Mouse (Mus musculus) spleen, adult 18-20 months (tissue): ENCODE measurements around the gene Sgf29.

ENCODE experiments used
- DNase-seq, 2 experiments: peaks; one replicate each; pipeline ENCODE4 v3.0.0; 2022; ENCODE audit warnings: mixed read lengths in 2 of 2

The Sgf29 gene

GRCm38 (mm10) chr7:126649231-126650051 is at the start of gene Sgf29:
Sgf29 (plus strand) TSS chr7:126649309.
- DNase-seq, result peak; percentile 88 to 95

- no peak for DNase-seq
Observed at GRCm38 (mm10) chr7:126601896-126602295, 47.2 kb upstream of the Sgf29 start.

- DNase-seq, result no peak
Observed at GRCm38 (mm10) chr7:126602650-126603049, 46.5 kb upstream of the Sgf29 start.

GRCm38 (mm10) chr7:126606611-126607010 is 42.5 kb upstream of the Sgf29 start:
- DNase-seq, result no peak

GRCm38 (mm10) chr7:126607064-126607463 is 42.0 kb upstream of the Sgf29 start:
- DNase-seq, result no peak

- no peak for DNase-seq
Observed at GRCm38 (mm10) chr7:126607796-126608195, 41.3 kb upstream of the Sgf29 start.

GRCm38 (mm10) chr7:126612736-126613135 is 36.4 kb upstream of the Sgf29 start:
- DNase-seq, result no peak

- no peak for DNase-seq
Observed at GRCm38 (mm10) chr7:126616707-126617106, 32.4 kb upstream of the Sgf29 start.

GRCm38 (mm10) chr7:126619559-126620275 is 29.4 kb upstream of the Sgf29 start:
- no peak for DNase-seq

- DNase-seq, result no peak
Observed at GRCm38 (mm10) chr7:126621452-126622359, 27.4 kb upstream of the Sgf29 start.

- no peak for DNase-seq
Observed at GRCm38 (mm10) chr7:126623381-126623780, 25.7 kb upstream of the Sgf29 start.

- DNase-seq, result no peak
Observed at GRCm38 (mm10) chr7:126624774-126625173, 24.3 kb upstream of the Sgf29 start.

- peak in 1 of 2 experiments; percentile 16 for DNase-seq
Observed at GRCm38 (mm10) chr7:126625369-126625768, 23.7 kb upstream of the Sgf29 start.

- no peak for DNase-seq
Observed at GRCm38 (mm10) chr7:126625807-126626600, 23.1 kb upstream of the Sgf29 start.

- DNase-seq, result no peak
Observed at GRCm38 (mm10) chr7:126628111-126628510, 21.0 kb upstream of the Sgf29 start.

- DNase-seq, result no peak
Observed at GRCm38 (mm10) chr7:126629915-126630314, 19.2 kb upstream of the Sgf29 start.

- no peak for DNase-seq
Observed at GRCm38 (mm10) chr7:126630824-126631518, 18.1 kb upstream of the Sgf29 start, which contains the start of gene Nupr1. Nupr1 (minus strand) TSS chr7:126630861.

GRCm38 (mm10) chr7:126632478-126632877 is 16.6 kb upstream of the Sgf29 start:
- no peak for DNase-seq

- no peak for DNase-seq
Observed at GRCm38 (mm10) chr7:126635375-126635774, 13.7 kb upstream of the Sgf29 start.

- DNase-seq, result peak in 1 of 2 experiments; percentile 30
Observed at GRCm38 (mm10) chr7:126636733-126637520, 12.2 kb upstream of the Sgf29 start.
